Mouse (Mus musculus) kidney, adult 8-10 months (tissue): Measurements from ENCODE around the gene Fbn1.

Experiments
- DNase-seq, 2 experiments: peaks; one replicate each; pipeline ENCODE4 v3.0.0; 2022

The Fbn1 gene

GRCm38 (mm10) chr2:125386221-125386965 is 121.4 kb downstream of the Fbn1 start:
- DNase-seq, result no peak

DNA sequence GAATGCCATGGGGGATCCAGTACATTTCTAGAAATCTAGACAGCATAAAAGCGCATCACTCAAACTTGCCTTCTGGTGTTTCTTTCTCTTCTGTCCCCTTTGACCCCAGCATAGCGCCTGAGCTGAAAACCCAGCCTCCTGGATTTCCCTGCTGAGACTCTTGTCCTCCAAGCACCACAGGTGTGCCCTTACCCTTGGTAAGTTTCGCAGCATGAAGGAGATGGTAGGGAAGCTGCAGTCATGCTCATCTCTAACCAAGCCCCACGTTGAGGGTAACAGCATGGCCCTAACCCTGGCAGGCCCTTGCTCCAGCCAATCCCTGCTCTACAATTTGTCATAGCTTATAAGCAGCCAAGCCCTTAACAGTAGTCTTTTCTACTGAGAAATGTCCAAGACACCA is 122.9 kb downstream of the Fbn1 start:
- DNase-seq, result no peak

GRCm38 (mm10) chr2:125384415-125384814 is 123.4 kb downstream of the Fbn1 start:
- no peak for DNase-seq

DNA sequence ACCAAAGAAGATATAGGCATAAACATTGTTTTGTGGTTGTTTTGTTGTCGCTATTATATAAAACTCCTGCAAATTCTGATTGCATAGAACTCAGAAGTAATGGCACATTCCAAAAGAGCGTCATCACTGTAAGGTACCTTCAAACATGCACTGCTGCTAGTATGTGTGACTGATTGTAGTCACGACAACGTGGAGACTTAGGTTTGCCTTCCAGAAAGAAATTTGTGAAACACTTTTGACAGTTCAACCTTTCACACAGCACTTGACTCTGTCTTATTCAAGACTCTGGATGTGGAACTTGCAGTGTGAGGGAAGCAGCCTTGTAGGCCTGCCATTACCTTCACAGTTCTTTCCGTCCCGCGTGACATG is 124.5 kb downstream of the Fbn1 start:
- no peak for DNase-seq

GRCm38 (mm10) chr2:125382613-125383272 is 125.0 kb downstream of the Fbn1 start:
- no peak for DNase-seq

- no peak for DNase-seq
Observed at GRCm38 (mm10) chr2:125380086-125380485, 127.7 kb downstream of the Fbn1 start.

DNA sequence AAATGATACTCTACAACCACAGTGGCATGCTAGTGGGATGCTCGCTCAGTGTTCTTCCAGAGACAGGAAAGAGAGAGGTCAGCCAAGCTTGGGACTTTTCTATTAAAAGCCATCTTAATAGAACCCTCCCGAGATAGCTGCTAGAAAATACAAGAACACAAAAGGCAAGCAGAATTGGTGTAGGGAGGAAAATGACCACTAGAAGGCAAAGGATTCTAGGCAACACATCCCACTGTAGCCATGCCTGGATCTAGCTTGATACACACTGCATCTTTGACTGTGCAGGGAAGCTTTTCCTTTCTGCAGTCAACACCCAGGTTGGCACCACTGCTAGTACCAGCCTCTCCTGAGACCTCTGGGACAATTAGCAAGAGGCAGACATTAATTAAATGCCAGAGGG is 128.6 kb downstream of the Fbn1 start:
- DNase-seq, result no peak

DNA sequence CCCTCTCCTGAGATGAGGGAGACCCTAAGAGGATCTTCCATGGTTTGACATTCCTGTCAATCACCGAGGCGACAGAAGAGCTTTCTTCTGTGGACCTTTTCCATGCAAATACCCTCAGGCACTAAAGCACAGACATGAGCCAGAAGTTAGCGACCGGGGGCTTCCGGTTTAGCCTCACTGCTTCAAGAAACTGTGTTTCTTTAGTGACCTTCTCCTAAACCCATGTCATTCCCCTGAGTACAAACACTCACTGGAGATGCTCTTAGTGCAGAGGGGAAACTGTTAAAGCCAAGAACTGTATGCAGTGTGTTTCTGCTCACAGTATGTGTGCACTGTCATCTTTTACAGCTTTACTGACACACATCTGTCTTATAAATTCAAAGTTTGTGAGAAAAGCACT is 131.9 kb downstream of the Fbn1 start:
- DNase-seq, result no peak

- DNase-seq, result no peak
Observed at GRCm38 (mm10) chr2:125375301-125375700, 132.5 kb downstream of the Fbn1 start.

DNA sequence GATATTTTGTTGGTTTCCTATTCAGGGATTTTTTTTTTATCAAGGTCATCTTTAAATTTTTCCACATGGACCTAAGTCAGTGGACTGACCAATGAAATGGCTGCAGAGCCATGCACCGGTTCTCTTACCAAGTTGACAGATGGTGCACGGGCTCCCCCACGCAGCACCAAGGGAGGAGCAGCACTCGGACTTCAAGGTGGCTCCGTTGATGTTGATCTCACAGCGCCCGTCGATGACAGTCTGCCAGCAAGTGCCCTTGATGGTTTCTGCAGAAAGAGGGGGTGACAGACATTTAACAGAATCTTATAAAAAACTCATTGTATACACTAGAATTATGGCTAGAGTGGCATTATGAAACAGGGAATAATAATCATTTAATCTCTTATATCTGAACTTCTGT is 138.1 kb downstream of the Fbn1 start:
- DNase-seq, result no peak

DNA sequence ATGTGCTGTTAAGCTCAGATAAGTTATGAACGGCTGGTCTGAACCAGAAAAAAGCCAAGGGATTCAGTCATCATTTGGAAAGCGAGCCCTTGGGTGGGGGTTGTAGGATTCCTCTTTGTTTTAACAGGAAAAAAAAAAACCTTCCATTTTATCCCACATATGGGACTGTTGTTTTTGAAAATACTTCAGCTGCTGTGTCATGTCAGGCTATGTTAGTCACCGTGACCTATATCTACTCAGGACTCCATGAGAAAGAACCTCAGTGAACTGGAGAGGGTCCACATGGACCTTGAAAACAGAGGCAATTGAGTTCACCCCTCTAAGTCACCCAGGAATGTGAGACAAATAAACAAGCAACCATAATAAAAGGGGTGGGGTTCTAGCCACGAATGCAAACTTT is 139.2 kb downstream of the Fbn1 start:
- DNase-seq, result no peak

- no peak for DNase-seq
Observed at GRCm38 (mm10) chr2:125361661-125362060, 146.1 kb downstream of the Fbn1 start.

DNA sequence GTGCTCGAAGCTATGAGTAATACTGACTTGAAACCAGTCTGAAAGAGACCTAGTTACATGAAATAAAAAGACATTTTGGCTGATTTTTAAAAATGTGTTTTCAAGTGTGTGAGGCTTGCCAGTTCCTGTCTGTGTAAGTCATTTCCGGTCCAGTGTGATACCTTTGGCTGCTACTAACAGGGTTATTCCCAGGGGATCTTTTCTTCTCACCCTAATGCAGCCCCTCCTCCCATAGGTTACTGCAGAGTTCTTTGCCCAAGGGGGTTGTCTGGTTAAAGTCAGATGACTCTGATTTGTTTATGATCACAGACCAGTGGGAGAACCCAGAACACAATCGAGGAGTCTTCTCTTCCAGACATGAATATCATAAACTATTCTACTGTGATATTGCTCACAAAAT is 151.3 kb downstream of the Fbn1 start:
- no peak for DNase-seq

DNA sequence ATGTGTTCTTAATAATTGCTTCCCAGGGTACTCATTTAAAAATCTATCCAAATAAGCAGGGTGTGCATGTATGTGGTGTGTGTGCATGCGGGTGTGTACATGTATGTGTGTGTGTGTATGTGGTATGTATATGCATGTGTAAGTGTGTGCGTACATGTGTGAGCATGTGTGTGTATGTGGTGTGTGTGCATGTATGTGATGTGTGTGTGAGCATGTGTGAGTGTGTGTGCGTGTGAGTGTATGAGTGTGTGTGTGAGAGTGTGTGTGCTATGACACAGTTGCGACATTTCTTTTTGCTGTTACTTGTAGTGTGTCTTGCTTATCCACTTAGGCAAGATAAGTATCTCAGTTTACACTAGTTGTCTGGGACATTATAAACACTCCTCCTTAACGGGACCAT is 151.7 kb downstream of the Fbn1 start:
- DNase-seq, result no peak

DNA sequence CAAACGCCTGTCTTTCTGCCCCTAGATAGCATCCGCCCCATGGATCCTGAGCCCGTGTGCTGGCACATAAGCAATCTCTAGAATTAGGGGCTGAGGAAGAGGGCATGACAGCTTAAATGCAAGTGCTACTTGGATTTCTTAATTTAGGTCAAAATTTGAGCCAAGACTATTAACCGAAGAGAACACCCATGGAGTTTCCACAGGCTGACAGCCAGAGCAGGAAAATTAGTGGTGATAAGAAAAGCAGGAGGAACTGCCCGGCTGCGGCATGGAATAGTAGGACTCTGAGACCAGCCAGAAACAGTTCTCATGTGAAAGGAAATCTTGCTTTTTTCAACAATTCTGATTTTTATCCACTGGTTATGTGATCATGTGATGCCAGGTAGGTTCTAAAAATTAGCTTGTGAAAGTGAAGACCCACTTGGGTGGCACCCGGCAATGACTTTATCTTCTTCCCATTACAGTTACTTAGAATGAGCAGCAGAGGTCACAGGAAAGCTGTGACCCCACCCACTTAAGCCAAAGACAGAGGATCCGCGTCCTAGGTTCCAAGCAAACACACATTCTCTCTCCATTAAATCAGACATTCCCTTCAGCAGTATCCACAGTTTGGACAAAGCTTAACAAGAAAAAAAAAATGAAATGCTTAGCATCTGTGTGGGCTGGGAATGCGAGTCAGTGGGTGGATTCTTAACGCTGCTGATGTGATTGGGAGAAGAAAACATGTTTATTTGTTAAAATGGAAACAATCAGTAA is 152.4 kb downstream of the Fbn1 start:
- no peak for DNase-seq

- no peak for DNase-seq
Observed at GRCm38 (mm10) chr2:125354587-125354986, 153.2 kb downstream of the Fbn1 start.

DNA sequence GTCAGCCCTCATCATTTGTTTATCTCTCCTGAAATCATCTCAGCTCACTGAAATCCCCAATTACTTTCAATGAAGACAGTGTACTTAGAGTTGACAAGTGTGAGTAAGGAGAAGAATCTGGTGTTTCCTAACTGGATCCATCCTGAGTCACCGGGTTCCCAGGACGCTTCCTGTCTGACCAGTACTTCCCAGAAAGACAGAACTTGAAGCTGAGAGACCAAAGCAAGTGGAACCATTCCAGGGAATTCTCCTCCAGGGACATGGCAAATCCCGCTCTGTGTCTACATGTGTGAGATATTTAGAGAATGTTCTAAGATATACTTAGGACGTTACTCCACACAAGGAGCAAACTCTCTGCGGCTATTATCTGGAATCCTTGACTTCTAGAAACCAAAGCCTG is 158.6 kb downstream of the Fbn1 start:
- DNase-seq, result no peak

DNA sequence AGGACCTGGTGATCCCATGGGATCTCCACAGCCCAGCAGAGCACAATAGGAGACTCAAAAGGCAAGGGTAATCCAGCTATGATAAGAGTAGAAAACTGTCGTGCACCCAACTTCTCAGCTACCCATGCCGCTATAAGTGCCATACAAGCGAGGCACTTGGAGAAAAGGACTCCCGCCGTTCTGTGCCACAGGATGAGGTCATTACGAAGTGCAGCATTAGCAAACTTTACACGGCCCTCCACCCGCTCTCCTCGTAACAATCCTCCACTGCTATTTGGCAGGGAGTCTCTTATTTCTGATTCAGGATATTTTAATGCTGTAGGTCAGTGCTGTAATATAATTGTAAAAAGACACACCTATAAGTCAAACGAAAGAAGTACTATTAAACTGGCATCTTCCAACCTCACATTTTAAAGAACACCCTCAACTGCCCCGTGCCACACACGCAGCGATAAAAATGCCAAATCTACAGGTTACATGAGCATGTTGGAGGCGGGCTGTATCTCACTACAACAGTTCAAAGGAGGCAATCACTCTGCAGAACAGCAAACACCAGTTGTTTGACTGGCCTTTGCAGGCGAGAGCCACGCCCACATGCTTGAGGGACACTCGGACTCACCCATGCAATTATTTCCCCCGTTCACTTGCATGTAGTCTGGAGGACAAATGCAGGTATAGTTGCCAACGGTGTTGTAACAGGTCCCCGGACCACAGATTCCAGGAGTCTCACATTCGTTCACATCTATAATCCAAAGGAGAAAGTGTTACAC is 165.4 kb downstream of the Fbn1 start:
- DNase-seq, result no peak

DNA sequence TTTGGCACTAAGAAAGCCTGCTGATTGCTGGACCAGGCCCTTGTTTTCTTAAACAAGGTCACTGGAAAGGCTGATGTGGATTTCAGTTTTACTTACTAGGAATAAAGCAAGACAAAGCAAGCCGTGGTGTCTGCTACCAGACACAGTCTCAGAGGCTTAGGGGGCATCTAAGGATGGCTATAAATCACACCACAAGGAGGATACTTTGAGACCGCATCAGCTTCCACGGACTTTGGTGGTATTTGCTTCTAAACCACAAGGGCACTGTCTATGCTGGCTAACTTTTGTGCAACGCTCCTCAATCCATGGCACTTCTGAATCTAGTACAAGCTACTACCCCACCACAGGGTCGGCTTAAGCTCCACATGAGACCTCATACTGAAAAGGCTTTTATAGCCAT is 167.4 kb downstream of the Fbn1 start:
- DNase-seq, result no peak

DNA sequence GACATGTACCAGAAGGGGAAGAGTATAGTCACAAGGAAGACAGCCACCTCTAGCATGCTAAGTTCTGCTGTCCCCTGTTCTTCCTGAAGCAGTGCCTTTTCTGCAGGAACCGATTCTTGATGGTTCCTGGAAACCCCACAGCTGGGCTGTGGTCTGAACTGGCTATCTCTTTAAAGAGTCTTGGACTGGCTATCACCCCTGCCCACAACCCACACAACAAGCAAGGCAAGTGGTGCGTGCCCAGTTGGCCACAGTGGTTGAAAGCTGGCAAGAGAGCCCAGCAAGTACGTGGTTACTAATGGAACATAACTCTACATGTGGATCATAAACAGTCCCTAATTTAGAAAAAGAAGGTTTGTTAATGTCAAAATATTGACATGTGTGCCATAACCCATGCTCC is 170.6 kb downstream of the Fbn1 start:
- no peak for DNase-seq

- DNase-seq, result no peak
Observed at GRCm38 (mm10) chr2:125335206-125335605, 172.6 kb downstream of the Fbn1 start.

DNA sequence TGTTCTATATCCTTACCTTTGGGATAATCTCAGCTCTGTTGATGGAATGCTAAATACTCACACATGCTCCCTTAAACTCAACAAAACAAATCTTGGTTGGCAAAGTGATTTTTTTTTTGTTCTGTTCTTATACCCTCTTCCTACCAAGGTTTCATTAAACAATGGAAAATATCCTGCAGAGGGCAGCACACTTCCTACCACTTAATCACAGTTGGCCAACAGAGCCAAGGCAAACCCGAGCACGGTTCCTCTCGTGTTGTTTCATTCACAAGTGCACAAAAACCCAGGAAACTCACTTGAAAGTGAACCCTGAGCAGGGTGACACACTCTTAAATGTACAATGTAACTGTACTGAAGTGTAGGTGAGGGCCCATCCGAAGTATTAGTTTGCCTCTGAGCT is 173.6 kb downstream of the Fbn1 start:
- DNase-seq, result peak in 1 of 2 experiments; percentile 11

- DNase-seq, result no peak
Observed at GRCm38 (mm10) chr2:125331581-125331980, 176.2 kb downstream of the Fbn1 start.
